Mouse (Mus musculus) heart, embryonic 15.5 days (tissue): ENCODE data around the gene Fcrla. TPM values are rescaled to one million over a fixed set of nuclear protein-coding genes. Genes with fewer than 3 reads are reported as not detected.

Experiments
- ATAC-seq: fragments of 200-750 bp; cut with Nextera tagmentation; replicated peaks from 2 replicates; pipeline ENCODE4 v1.8.0; 2017; ENCODE audit warnings: low read depth, moderate TSS enrichment; ENCODE audit not compliant: insufficient number of reproducible peaks, insufficient read depth, low FRiP score
- H3K27ac ChIP-seq: fragments of 300-500 bp; sonication (generic); 2 replicates; pipeline ENCODE4 v1.5.1; 2015; ENCODE audit warnings: mild to moderate bottlenecking, inconsistent platforms
- H3K27me3 ChIP-seq: fragments of 300-500 bp; sonication (generic); 2 replicates; pipeline ENCODE4 v1.6.1; 2015; ENCODE audit warnings: inconsistent platforms
- H3K36me3 ChIP-seq: fragments of 300-500 bp; sonication (generic); 2 replicates; pipeline ENCODE4 v1.6.1; 2015; ENCODE audit warnings: mild to moderate bottlenecking, inconsistent platforms
- H3K4me1 ChIP-seq: fragments of 300-500 bp; sonication (generic); replicated peaks from 2 replicates; pipeline ENCODE4 v1.6.1; 2015; ENCODE audit warnings: inconsistent platforms
- H3K4me2 ChIP-seq: fragments of 300-500 bp; sonication (generic); 2 replicates; pipeline ENCODE4 v1.6.1; 2015; ENCODE audit warnings: inconsistent platforms, mild to moderate bottlenecking, moderate library complexity
- H3K4me3 ChIP-seq: fragments of 300-500 bp; sonication (generic); 2 replicates; pipeline ENCODE4 v1.5.1; 2015; ENCODE audit warnings: mild to moderate bottlenecking, inconsistent platforms
- H3K9ac ChIP-seq: fragments of 300-500 bp; sonication (generic); 2 replicates; pipeline ENCODE4 v1.6.1; 2015; ENCODE audit warnings: mild to moderate bottlenecking, inconsistent platforms
- H3K9me3 ChIP-seq: fragments of 300-500 bp; sonication (generic); replicated peaks from 2 replicates; pipeline ENCODE4 v1.6.1; 2016; ENCODE audit warnings: inconsistent platforms
- WGBS: fragments of 180-500 bp; shearing (Covaris S2); methylation state at CpG from one replicate; pipeline ENCODE4 v1.1.7; 2015; ENCODE audit warnings: mixed read lengths; 5-methylcytosine and 5-hydroxymethylcytosine counted together
- polyA plus RNA-seq: library from polyadenylated mRNA; unstranded; fragments of >200 nt; fragmentation: Nextera tagmentation; extraction: Ambion mirVana; gene quantifications from 2 replicates; pipeline ENCODE4 v1.2.1, GENCODE M21; 2015

Gene Fcrla
- polyA plus RNA-seq, 1 experiment from 2014 or later = 0.09 TPM

- no peaks in the 10 kb centered on the region for H3K27me3 ChIP-seq
- no peak overlapping the region for H3K4me2 ChIP-seq
- no peak overlapping the region for H3K27ac ChIP-seq
- no peak overlapping the region for H3K9ac ChIP-seq
- no peaks in the 10 kb centered on the region for H3K36me3 ChIP-seq
- ATAC-seq = no peak
- H3K9me3 ChIP-seq = no peaks in the 10 kb centered on the region
- no peak overlapping the region for H3K4me3 ChIP-seq
- WGBS = 87% methylated on average over 4 of the region's 4 CpGs
- no peaks in the 10 kb centered on the region for H3K4me1 ChIP-seq
Observed at GRCm38 (mm10) chr1:170929245-170929644, 1.9 kb upstream of the Fcrla start.

GRCm38 (mm10) chr1:170928467-170928866 lies 1.1 kb upstream of the Fcrla start:
- Histone ChIP-seq H3K9me3 (no peaks in the 10 kb centered on the region), H3K4me1 (no peaks in the 10 kb centered on the region), H3K4me3 (no peak overlapping the region), H3K4me2 (no peak overlapping the region), H3K9ac (no peak overlapping the region), H3K27me3 (no peaks in the 10 kb centered on the region), H3K27ac (no peak overlapping the region), H3K36me3 (no peaks in the 10 kb centered on the region)
- WGBS = 68% methylated on average over 2 of the region's 2 CpGs
- ATAC-seq = no peak

GRCm38 (mm10) chr1:170926941-170927340 lies 442 bp downstream of the Fcrla start:
- Histone ChIP-seq H3K4me3 (no peak overlapping the region), H3K4me2 (no peak overlapping the region), H3K27me3 (no peaks in the 10 kb centered on the region), H3K4me1 (no peaks in the 10 kb centered on the region), H3K27ac (no peak overlapping the region), H3K36me3 (no peaks in the 10 kb centered on the region), H3K9me3 (no peaks in the 10 kb centered on the region), H3K9ac (no peak overlapping the region)
- 53% methylated on average over 6 of the region's 6 CpGs for WGBS
- no peak for ATAC-seq

GRCm38 (mm10) chr1:170924485-170924884 lies 2.9 kb downstream of the Fcrla start:
- H3K9ac ChIP-seq = no peak overlapping the region
- no peak overlapping the region for H3K4me2 ChIP-seq
- no peaks in the 10 kb centered on the region for H3K9me3 ChIP-seq
- no peak for ATAC-seq
- no peaks in the 10 kb centered on the region for H3K36me3 ChIP-seq
- no peak overlapping the region for H3K27ac ChIP-seq
- H3K4me3 ChIP-seq = no peak overlapping the region
- no peaks in the 10 kb centered on the region for H3K27me3 ChIP-seq
- no peaks in the 10 kb centered on the region for H3K4me1 ChIP-seq
- 57% methylated on average over 6 of the region's 6 CpGs for WGBS

- Histone ChIP-seq H3K4me1 (peaks cover 11% of the 10 kb centered on the region), H3K9ac (no peak overlapping the region), H3K27ac (no peak overlapping the region), H3K36me3 (no peaks in the 10 kb centered on the region), H3K4me2 (no peak overlapping the region), H3K4me3 (no peak overlapping the region), H3K9me3 (no peaks in the 10 kb centered on the region), H3K27me3 (no peaks in the 10 kb centered on the region)
- no peak for ATAC-seq
- 89% methylated on average over 8 of the region's 8 CpGs for WGBS
Observed at GRCm38 (mm10) chr1:170919308-170919707, 8.1 kb downstream of the Fcrla start.

- WGBS = 21% methylated on average over 5 of the region's 5 CpGs
- H3K9me3 ChIP-seq = no peaks in the 10 kb centered on the region
- peak overlapping the region; percentile 60 for H3K27ac ChIP-seq
- H3K9ac ChIP-seq = no peak overlapping the region
- 0 out of 2 replicates have a peak overlapping the region, but pooled peaks have one; percentile 9 for H3K4me2 ChIP-seq
- no peak overlapping the region for H3K4me3 ChIP-seq
- peaks cover 11% of the 10 kb centered on the region for H3K4me1 ChIP-seq
- peak; percentile 79 for ATAC-seq
- no peaks in the 10 kb centered on the region for H3K36me3 ChIP-seq
- peaks cover 10% of the 10 kb centered on the region for H3K27me3 ChIP-seq
Observed at GRCm38 (mm10) chr1:170915657-170916056, 11.7 kb downstream of the Fcrla start.

GRCm38 (mm10) chr1:170912891-170913615 lies 14.3 kb downstream of the Fcrla start, which contains the start of gene Fcrlb:
Gene Fcrlb, minus strand, starts transcription at chr1:170912941.
- ATAC-seq = no peak
- 69% methylated on average over 5 of the region's 5 CpGs for WGBS
- peaks cover 32% of the 10 kb centered on the region for H3K27me3 ChIP-seq

GRCm38 (mm10) chr1:170911907-170912660 lies 15.3 kb downstream of the Fcrla start:
- WGBS = 79% methylated on average over 11 of the region's 11 CpGs
- Histone ChIP-seq H3K9ac (no peak overlapping the region), H3K4me1 (peaks cover 26% of the 10 kb centered on the region), H3K9me3 (no peaks in the 10 kb centered on the region), H3K36me3 (no peaks in the 10 kb centered on the region), H3K27ac (no peak overlapping the region), H3K4me3 (no peak overlapping the region), H3K4me2 (no peak overlapping the region), H3K27me3 (peaks cover 41% of the 10 kb centered on the region)
- ATAC-seq = no peak

More at GRCm38 (mm10) chr1:170912891-170913615, 14.3 kb downstream of the Fcrla start, which contains the start of gene Fcrlb:
- no peaks in the 10 kb centered on the region for H3K36me3 ChIP-seq
- peaks cover 17% of the 10 kb centered on the region for H3K4me1 ChIP-seq
- H3K4me3 ChIP-seq = no peak within 1 kb of the TSS
- H3K4me2 ChIP-seq = no peak within 1 kb of the TSS
- no peaks in the 10 kb centered on the region for H3K9me3 ChIP-seq
- no peak within 1 kb of the TSS for H3K27ac ChIP-seq
- H3K9ac ChIP-seq = no peak within 1 kb of the TSS

- H3K27me3 ChIP-seq = peaks cover 63% of the 10 kb centered on the region
- peak overlapping the region; percentile 87 for H3K4me2 ChIP-seq
- no peaks in the 10 kb centered on the region for H3K36me3 ChIP-seq
- H3K9me3 ChIP-seq = no peaks in the 10 kb centered on the region
- peaks cover 15% of the 10 kb centered on the region for H3K4me1 ChIP-seq
- ATAC-seq = no peak
- peak overlapping the region; percentile 39 for H3K9ac ChIP-seq
- 5% methylated on average over 21 of the region's 21 CpGs for WGBS
- H3K4me3 ChIP-seq = peak overlapping the region; percentile 51
- no peak overlapping the region for H3K27ac ChIP-seq
Observed at GRCm38 (mm10) chr1:170908341-170908740, 19.0 kb downstream of the Fcrla start.

GRCm38 (mm10) chr1:170907456-170908191 lies 19.8 kb downstream of the Fcrla start:
- under 1% methylated on average over 71 of the region's 71 CpGs for WGBS

GRCm38 (mm10) chr1:170907111-170907455 lies 20.3 kb downstream of the Fcrla start:
- Histone ChIP-seq H3K27me3 (peaks cover 63% of the 10 kb centered on the region), H3K27ac (no peak overlapping the region), H3K4me1 (peaks cover 15% of the 10 kb centered on the region), H3K4me2 (peak overlapping the region; percentile 87), H3K9me3 (no peaks in the 10 kb centered on the region), H3K9ac (no peak overlapping the region; the same call in 1 of the 2 replicates), H3K4me3 (peak overlapping the region; percentile 51), H3K36me3 (no peaks in the 10 kb centered on the region)
- WGBS = 28% methylated on average over 11 of the region's 11 CpGs
- no peak for ATAC-seq

More at GRCm38 (mm10) chr1:170907456-170908191, 19.8 kb downstream of the Fcrla start:
- peak overlapping the region; percentile 87 for H3K4me2 ChIP-seq
- no peaks in the 10 kb centered on the region for H3K9me3 ChIP-seq
- H3K27me3 ChIP-seq = peaks cover 63% of the 10 kb centered on the region
- ATAC-seq = peak; percentile 59
- H3K4me1 ChIP-seq = peaks cover 15% of the 10 kb centered on the region
- H3K4me3 ChIP-seq = peak overlapping the region; percentile 51
- no peaks in the 10 kb centered on the region for H3K36me3 ChIP-seq
- no peak overlapping the region for H3K27ac ChIP-seq
- H3K9ac ChIP-seq = peak overlapping the region; percentile 39
